Mouse (Mus musculus) neural tube, embryonic 12.5 days (tissue): ENCODE results near the gene Loxl3. TPM values are rescaled to one million over a fixed set of nuclear protein-coding genes. Genes with fewer than 3 reads are reported as not detected.

Experiments used
- ATAC-seq: fragments of 200-750 bp; cut with Nextera tagmentation; 2 replicates; pipeline ENCODE4 v1.8.0; 2017; ENCODE audit warnings: low read depth, mild to moderate bottlenecking, moderate TSS enrichment, moderate library complexity; ENCODE audit not compliant: low FRiP score
- H3K27ac ChIP-seq: fragments of 300-500 bp; sonication (generic); 2 replicates; pipeline ENCODE4 v1.5.1; 2016
- H3K27me3 ChIP-seq: fragments of 300-500 bp; sonication (generic); replicated peaks from 2 replicates; pipeline ENCODE4 v1.6.1; 2016; ENCODE audit warnings: mild to moderate bottlenecking
- H3K36me3 ChIP-seq: fragments of 300-500 bp; sonication (generic); 2 replicates; pipeline ENCODE4 v1.6.1; 2016; ENCODE audit warnings: mild to moderate bottlenecking
- H3K4me1 ChIP-seq: fragments of 300-500 bp; sonication (generic); 2 replicates; pipeline ENCODE4 v1.6.1; 2016
- H3K4me2 ChIP-seq: fragments of 300-500 bp; sonication (generic); replicated peaks from 2 replicates; pipeline ENCODE4 v1.6.1; 2016; ENCODE audit warnings: mild to moderate bottlenecking
- H3K4me3 ChIP-seq: fragments of 300-500 bp; sonication (generic); 2 replicates; pipeline ENCODE4 v1.5.1; 2016
- H3K9ac ChIP-seq: fragments of 300-500 bp; sonication (generic); 2 replicates; pipeline ENCODE4 v1.6.1; 2016; ENCODE audit warnings: mild to moderate bottlenecking
- H3K9me3 ChIP-seq: fragments of 300-500 bp; sonication (generic); 2 replicates; pipeline ENCODE4 v1.6.1; 2016; ENCODE audit warnings: mild to moderate bottlenecking
- WGBS: fragments of 180-500 bp; shearing (Covaris S2); methylation state at CpG from one replicate; pipeline ENCODE4 v1.1.7; 2016; 5-methylcytosine and 5-hydroxymethylcytosine counted together
- polyA plus RNA-seq: library from polyadenylated mRNA; unstranded; fragments of >200 nt; fragmentation: Nextera tagmentation; extraction: Ambion mirVana; gene quantifications from 2 replicates; pipeline ENCODE4 v1.2.1, GENCODE M21; 2016

Gene Loxl3
- polyA plus RNA-seq, 1 experiment from 2014 or later = 9.1 TPM

DNA sequence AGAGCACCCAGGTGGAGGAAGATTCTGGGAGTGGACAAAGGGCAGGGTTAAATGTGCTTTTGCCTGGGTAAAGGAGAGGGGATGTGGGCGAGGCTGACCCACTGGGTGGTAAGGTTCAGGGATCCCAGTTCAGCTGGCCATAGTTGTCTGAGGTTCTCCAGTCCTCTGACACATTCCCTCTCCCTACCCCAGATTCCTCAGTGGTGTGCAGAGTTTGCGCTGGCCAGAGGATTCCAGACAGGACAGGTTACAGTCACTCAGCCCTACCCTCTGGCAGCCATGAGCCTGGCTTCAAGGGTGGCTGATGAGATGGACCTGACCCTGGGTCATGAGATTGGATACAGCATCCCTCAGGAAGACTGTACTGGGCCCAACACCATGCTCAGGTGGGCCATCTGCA lies 24.8 kb downstream of the Loxl3 start:
- H3K4me3 ChIP-seq = no peak overlapping the region
- WGBS = 84% methylated on average over 2 of the region's 2 CpGs
- H3K9me3 ChIP-seq = no peaks in the 10 kb centered on the region
- H3K27ac ChIP-seq = no peak overlapping the region
- H3K4me1 ChIP-seq = peaks cover 11% of the 10 kb centered on the region
- peaks cover 18% of the 10 kb centered on the region for H3K36me3 ChIP-seq
- no peak overlapping the region for H3K9ac ChIP-seq
- no peak for ATAC-seq
- H3K4me2 ChIP-seq = no peak overlapping the region
- H3K27me3 ChIP-seq = peaks cover 18% of the 10 kb centered on the region

GRCm38 (mm10) chr6:83065995-83066394 lies 32.0 kb downstream of the Loxl3 start:
- no peak for ATAC-seq
- WGBS = 49% methylated on average over 8 of the region's 8 CpGs

DNA sequence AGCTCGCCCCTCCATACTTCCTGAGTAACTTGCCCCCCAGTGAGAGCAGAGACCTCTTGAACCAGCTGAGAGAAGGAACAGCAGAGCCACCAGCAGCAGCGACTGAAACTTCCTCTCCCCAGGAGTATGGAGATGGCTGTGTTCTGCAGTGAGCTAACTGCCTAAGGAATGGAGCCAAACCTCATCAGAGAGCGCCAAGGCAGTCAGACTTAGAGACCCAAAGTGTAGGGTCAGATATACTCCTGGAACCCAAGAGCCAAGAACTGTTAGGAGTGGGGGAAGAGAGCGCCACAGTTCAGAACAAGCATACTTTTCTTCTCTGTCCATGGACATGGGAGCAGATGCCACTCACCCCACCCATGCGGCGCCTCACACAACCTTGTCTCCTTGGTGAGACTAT lies 32.5 kb downstream of the Loxl3 start:
- 35% methylated on average over 6 of the region's 6 CpGs for WGBS

More at GRCm38 (mm10) chr6:83065995-83066394, 32.0 kb downstream of the Loxl3 start:
- Histone ChIP-seq H3K36me3 (no peaks in the 10 kb centered on the region), H3K9ac (no peak overlapping the region), H3K4me3 (no peak overlapping the region), H3K27ac (no peak overlapping the region), H3K4me2 (no peak overlapping the region), H3K27me3 (peaks cover 88% of the 10 kb centered on the region), H3K9me3 (no peaks in the 10 kb centered on the region), H3K4me1 (peaks cover 16% of the 10 kb centered on the region)

GRCm38 (mm10) chr6:83068221-83068620 lies 34.2 kb downstream of the Loxl3 start:
- 4% methylated on average over 8 of the region's 8 CpGs for WGBS
- peak overlapping the region; percentile 50 for H3K9ac ChIP-seq

More for the DNA sequence above, 32.5 kb downstream of the Loxl3 start:
- Histone ChIP-seq H3K27ac (no peak overlapping the region), H3K4me2 (no peak overlapping the region), H3K4me3 (no peak overlapping the region), H3K27me3 (peaks cover 93% of the 10 kb centered on the region), H3K9me3 (no peaks in the 10 kb centered on the region), H3K4me1 (peaks cover 21% of the 10 kb centered on the region), H3K9ac (no peak overlapping the region), H3K36me3 (no peaks in the 10 kb centered on the region)
- ATAC-seq = no peak

GRCm38 (mm10) chr6:83068706-83069487 lies 34.9 kb downstream of the Loxl3 start:
- H3K27me3 ChIP-seq = peaks cover 98% of the 10 kb centered on the region
- peaks cover 24% of the 10 kb centered on the region for H3K4me1 ChIP-seq
- H3K4me2 ChIP-seq = peak overlapping the region; percentile 49
- no peak for ATAC-seq
- H3K9ac ChIP-seq = peak overlapping the region; percentile 50
- WGBS = under 1% methylated on average over 81 of the region's 81 CpGs
- no peak overlapping the region for H3K27ac ChIP-seq
- H3K9me3 ChIP-seq = no peaks in the 10 kb centered on the region
- peak overlapping the region; percentile 33 for H3K4me3 ChIP-seq
- H3K36me3 ChIP-seq = no peaks in the 10 kb centered on the region

More at GRCm38 (mm10) chr6:83068221-83068620, 34.2 kb downstream of the Loxl3 start:
- ATAC-seq = no peak
- peak overlapping the region; percentile 49 for H3K4me2 ChIP-seq
- no peak overlapping the region for H3K27ac ChIP-seq
- peak overlapping the region; percentile 33 for H3K4me3 ChIP-seq
- peaks cover 98% of the 10 kb centered on the region for H3K27me3 ChIP-seq
- H3K4me1 ChIP-seq = peaks cover 24% of the 10 kb centered on the region
- no peaks in the 10 kb centered on the region for H3K36me3 ChIP-seq
- no peaks in the 10 kb centered on the region for H3K9me3 ChIP-seq

- peak overlapping the region; percentile 37; the same call in 1 of the 2 replicates for H3K27ac ChIP-seq
- WGBS = 1% methylated on average over 69 of the region's 69 CpGs
- H3K4me2 ChIP-seq = peak overlapping the region; percentile 49
- H3K4me3 ChIP-seq = peak overlapping the region; percentile 33
- peaks cover 97% of the 10 kb centered on the region for H3K27me3 ChIP-seq
- H3K36me3 ChIP-seq = no peaks in the 10 kb centered on the region
- peaks cover 24% of the 10 kb centered on the region for H3K4me1 ChIP-seq
- H3K9me3 ChIP-seq = no peaks in the 10 kb centered on the region
- H3K9ac ChIP-seq = peak overlapping the region; percentile 50
- 0 out of 2 replicates have a peak, but pooled peaks have one; percentile 30 for ATAC-seq
Measured at GRCm38 (mm10) chr6:83069488-83070246, 35.7 kb downstream of the Loxl3 start.

- H3K4me3 ChIP-seq = peak within 1 kb of the TSS; percentile 33
- H3K36me3 ChIP-seq = no peaks in the 10 kb centered on the region
- H3K9me3 ChIP-seq = no peaks in the 10 kb centered on the region
- ATAC-seq = no peak
- H3K9ac ChIP-seq = peak within 1 kb of the TSS; percentile 50
- peak within 1 kb of the TSS; percentile 49 for H3K4me2 ChIP-seq
- H3K27ac ChIP-seq = peak within 1 kb of the TSS; percentile 37; the same call in 1 of the 2 replicates
- H3K4me1 ChIP-seq = peaks cover 24% of the 10 kb centered on the region
- H3K27me3 ChIP-seq = peaks cover 96% of the 10 kb centered on the region
- 3% methylated on average over 10 of the region's 10 CpGs for WGBS
Measured at GRCm38 (mm10) chr6:83070247-83070310, 36.1 kb downstream of the Loxl3 start, which contains the start of gene Tlx2. Gene Tlx2 (minus strand): TSS chr6:83070293.

- H3K27me3 ChIP-seq = peaks cover 93% of the 10 kb centered on the region
- H3K36me3 ChIP-seq = no peaks in the 10 kb centered on the region
- peaks cover 24% of the 10 kb centered on the region for H3K4me1 ChIP-seq
- H3K4me3 ChIP-seq = peak overlapping the region; percentile 33
- H3K9ac ChIP-seq = peak overlapping the region; percentile 50
- 0 out of 2 replicates have a peak, but pooled peaks have one; percentile 11 for ATAC-seq
- WGBS = under 1% methylated on average over 58 of the region's 58 CpGs
- no peaks in the 10 kb centered on the region for H3K9me3 ChIP-seq
- H3K4me2 ChIP-seq = peak overlapping the region; percentile 49
- peak overlapping the region; percentile 37; the same call in 1 of the 2 replicates for H3K27ac ChIP-seq
Measured at GRCm38 (mm10) chr6:83070311-83071219, 36.6 kb downstream of the Loxl3 start.

- Histone ChIP-seq H3K9me3 (no peaks in the 10 kb centered on the region), H3K4me3 (peak overlapping the region; percentile 8), H3K4me1 (peaks cover 24% of the 10 kb centered on the region), H3K4me2 (peak overlapping the region; percentile 49), H3K27ac (no peak overlapping the region; the same call in 1 of the 2 replicates), H3K36me3 (no peaks in the 10 kb centered on the region), H3K9ac (0 out of 2 replicates have a peak overlapping the region, but pooled peaks have one; percentile 0), H3K27me3 (peaks cover 92% of the 10 kb centered on the region)
- WGBS = 2% methylated on average over 24 of the region's 24 CpGs
- ATAC-seq = no peak
Measured at GRCm38 (mm10) chr6:83071220-83071619, 37.2 kb downstream of the Loxl3 start.

GRCm38 (mm10) chr6:83074979-83075378 lies 41.0 kb downstream of the Loxl3 start:
- WGBS = 33% methylated on average over 2 of the region's 2 CpGs
- Histone ChIP-seq H3K27ac (no peak overlapping the region), H3K9ac (no peak overlapping the region), H3K4me2 (no peak overlapping the region), H3K4me1 (peaks cover 31% of the 10 kb centered on the region), H3K27me3 (peaks cover 59% of the 10 kb centered on the region), H3K4me3 (no peak overlapping the region), H3K36me3 (0 out of 2 replicates have a peak, but pooled peaks cover under 1% of the 10 kb centered on the region), H3K9me3 (no peaks in the 10 kb centered on the region)
- ATAC-seq = no peak

DNA sequence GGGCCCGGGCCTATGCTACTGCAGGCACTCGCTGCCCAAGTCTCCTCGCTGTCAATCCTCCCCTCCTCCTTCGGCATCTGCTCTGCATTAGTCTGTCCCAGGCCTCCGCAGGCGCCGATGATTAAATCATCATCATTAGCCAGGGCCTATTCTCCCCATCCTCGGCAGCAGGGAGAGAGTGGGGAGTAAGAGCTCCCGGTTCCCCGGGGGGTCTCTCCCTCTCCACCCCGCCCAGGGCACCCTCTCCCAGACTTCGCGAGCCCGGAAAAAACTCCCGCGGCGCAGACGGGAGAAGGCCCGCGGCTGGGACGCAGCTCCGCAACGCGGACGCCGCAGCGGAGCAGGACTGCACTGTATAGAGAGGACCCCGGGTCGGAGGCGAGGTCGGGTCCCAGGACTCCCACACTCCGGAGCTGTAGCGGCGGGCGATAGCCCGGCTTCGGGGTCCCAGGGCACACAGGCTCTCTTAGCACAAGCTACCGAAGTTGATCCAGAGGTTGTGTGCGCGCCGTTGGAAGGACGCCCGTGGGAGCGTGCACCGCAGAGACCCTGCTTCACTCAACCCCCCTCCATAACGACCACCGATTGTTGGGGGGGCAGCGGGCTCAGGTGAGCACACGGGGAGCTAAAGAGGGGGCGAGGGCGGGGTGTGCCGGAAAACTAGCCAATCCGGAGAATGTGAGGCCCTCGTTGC lies 43.8 kb downstream of the Loxl3 start, which contains the start of gene Pcgf1:
TSS of gene Pcgf1 (plus strand) at position 240 of the 694 bp plus-strand sequence.
- Histone ChIP-seq H3K27me3 (peaks cover 40% of the 10 kb centered on the region), H3K4me2 (peak within 1 kb of the TSS; percentile 96), H3K9ac (peak within 1 kb of the TSS; percentile 75), H3K27ac (peak within 1 kb of the TSS; percentile 77), H3K4me1 (peaks cover 18% of the 10 kb centered on the region), H3K9me3 (no peaks in the 10 kb centered on the region), H3K4me3 (peak within 1 kb of the TSS; percentile 74), H3K36me3 (peaks cover 12% of the 10 kb centered on the region)
- ATAC-seq = peak; percentile 84
- WGBS = under 1% methylated on average over 54 of the region's 54 CpGs
